Mouse (Mus musculus): ENCODE results near the gene Aida.

- no peak for TF ChIP-seq CTCF (IDR thresholded peaks at IDR 0.05; ENCODE audit: control insufficient read depth, insufficient read depth, insufficient replicate concordance, low read depth, low read length)
- TF ChIP-seq POLR2A (IDR thresholded peaks at IDR 0.05; ENCODE audit: control insufficient read depth, low read depth, low read length) = no peak
Measured at GRCm38 (mm10) chr1:183315783-183316182, 19.4 kb downstream of the Aida start.
